Mouse (Mus musculus): ENCODE measurements around the gene Pck1. TPM values are rescaled to one million over a fixed set of nuclear protein-coding genes. Genes with fewer than 3 reads are reported as not detected.

Gene Pck1
- total and polyA plus RNA-seq, 2 experiments from 2014 or later, result 0.21 TPM; not detected in 1

DNA sequence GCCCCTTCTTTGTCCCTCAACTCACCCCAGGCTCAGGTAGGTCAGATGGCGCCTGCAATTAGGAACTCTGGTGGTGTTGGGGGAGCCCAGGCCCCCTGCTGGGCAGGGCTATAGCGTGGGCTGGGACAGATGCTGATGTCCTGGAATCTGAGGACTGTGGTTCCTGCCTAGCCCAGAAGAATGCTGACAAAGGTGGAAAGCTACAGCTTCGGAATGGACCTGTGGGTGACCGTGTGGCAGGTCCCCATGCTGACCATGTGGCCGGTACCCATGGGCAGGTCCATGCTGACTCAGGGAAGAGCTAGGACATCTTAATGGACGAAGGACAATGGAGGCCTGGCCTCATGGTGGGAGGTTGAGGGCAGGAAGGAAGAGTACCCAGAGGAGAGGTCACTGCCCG lies 29.9 kb downstream of the Pck1 start:
- TF ChIP-seq CTCF (IDR thresholded peaks at IDR 0.05; ENCODE audit: low read depth), result peak; percentile 8; the same call in 1 of the 2 replicates

DNA sequence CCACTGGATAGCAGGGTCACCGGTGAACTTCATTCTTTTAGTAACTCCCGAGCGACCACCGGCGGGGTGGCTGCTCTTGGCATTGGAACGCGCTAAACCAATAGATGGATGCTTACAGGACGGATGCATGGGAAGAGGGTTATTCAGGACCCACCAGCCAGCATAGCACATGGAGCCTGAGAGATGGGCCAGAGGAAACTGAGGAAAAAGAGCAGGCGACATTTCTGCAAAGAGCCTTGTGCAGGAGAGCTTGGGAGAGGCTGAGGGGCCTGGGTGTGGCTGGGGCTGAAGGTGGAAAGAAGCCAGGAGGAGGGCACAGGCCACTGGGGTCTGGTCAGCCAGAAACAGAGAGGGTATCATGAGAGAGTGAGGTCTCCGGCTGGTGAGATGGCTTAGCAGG lies 30.5 kb downstream of the Pck1 start:
- Histone ChIP-seq H3K27ac (no peak overlapping the region), H3K9me3 (ENCODE audit: low read length) (no peaks in the 10 kb centered on the region), H3K4me1 (ENCODE audit: insufficient read depth, low read length) (no peaks in the 10 kb centered on the region), H3K4me2 (ENCODE audit: low read depth, low read length) (no peak overlapping the region), H3K9ac (replicated peaks; ENCODE audit: low read length) (no peak overlapping the region), H3K36me3 (ENCODE audit: insufficient read depth, low read length) (no peaks in the 10 kb centered on the region), H3K4me3 (ENCODE audit: low read length) (no peak overlapping the region), H3K27me3 (ENCODE audit: insufficient read depth, low read length) (no peaks in the 10 kb centered on the region)
- no peak for ATAC-seq
- DNase-seq (ENCODE audit: low spot score), result no peak
- no peak for TF ChIP-seq CTCF (IDR thresholded peaks at IDR 0.05; ENCODE audit: low read depth)
- 91% methylated on average over 10 of the region's 10 CpGs for WGBS

More for the DNA sequence above, 29.9 kb downstream of the Pck1 start:
- Histone ChIP-seq H3K4me3 (ENCODE audit: low read length) (no peak overlapping the region), H3K4me2 (ENCODE audit: low read depth, low read length) (no peak overlapping the region), H3K27ac (no peak overlapping the region), H3K36me3 (ENCODE audit: insufficient read depth, low read length) (no peaks in the 10 kb centered on the region), H3K9me3 (ENCODE audit: low read length) (no peaks in the 10 kb centered on the region), H3K9ac (replicated peaks; ENCODE audit: low read length) (no peak overlapping the region), H3K4me1 (ENCODE audit: insufficient read depth, low read length) (no peaks in the 10 kb centered on the region), H3K27me3 (ENCODE audit: insufficient read depth, low read length) (no peaks in the 10 kb centered on the region)
- ATAC-seq (no peak), DNase-seq (ENCODE audit: low spot score) (no peak)
- 81% methylated on average over 7 of the region's 7 CpGs for WGBS

DNA sequence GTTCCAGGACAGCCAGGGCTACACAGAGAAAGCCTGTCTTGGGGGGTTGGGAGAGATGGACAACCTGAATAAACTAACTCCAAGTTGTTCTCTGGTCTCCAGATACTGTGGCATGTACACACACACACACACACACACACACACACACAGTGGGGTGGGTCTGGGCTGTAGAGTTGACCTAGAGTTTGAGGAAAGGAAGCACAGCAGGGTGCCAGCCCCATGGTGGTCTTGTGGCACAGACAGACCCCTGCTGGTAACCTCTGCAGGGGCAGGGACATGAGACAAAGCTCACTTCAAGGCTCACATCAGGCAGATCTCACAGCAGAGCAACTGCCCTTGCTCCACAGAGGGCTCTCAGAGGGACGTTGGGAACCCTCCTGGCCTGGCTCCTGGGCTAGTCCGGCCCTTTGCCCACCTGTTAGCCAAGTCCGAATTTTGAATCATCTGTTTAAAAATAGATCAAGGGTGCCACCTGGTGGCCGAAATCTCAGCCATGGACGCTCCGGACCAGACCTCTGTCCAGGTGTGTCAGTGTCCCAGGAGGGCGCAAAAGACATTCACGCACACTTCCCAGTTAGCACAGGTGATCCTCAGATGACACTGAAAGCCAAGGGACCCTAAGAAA lies 31.1 kb downstream of the Pck1 start:
- DNase-seq (ENCODE audit: low spot score) (peak; percentile 83), ATAC-seq (peak; percentile 38)
- Histone ChIP-seq H3K4me3 (ENCODE audit: low read length) (no peak overlapping the region), H3K4me2 (ENCODE audit: low read depth, low read length) (no peak overlapping the region), H3K36me3 (ENCODE audit: insufficient read depth, low read length) (no peaks in the 10 kb centered on the region), H3K27me3 (ENCODE audit: insufficient read depth, low read length) (no peaks in the 10 kb centered on the region), H3K9me3 (ENCODE audit: low read length) (no peaks in the 10 kb centered on the region), H3K4me1 (ENCODE audit: insufficient read depth, low read length) (no peaks in the 10 kb centered on the region), H3K27ac (no peak overlapping the region), H3K9ac (replicated peaks; ENCODE audit: low read length) (no peak overlapping the region)
- WGBS, result 7% methylated on average over 8 of the region's 8 CpGs
- TF ChIP-seq CTCF (IDR thresholded peaks at IDR 0.05; ENCODE audit: low read depth), result peak; percentile 81

DNA sequence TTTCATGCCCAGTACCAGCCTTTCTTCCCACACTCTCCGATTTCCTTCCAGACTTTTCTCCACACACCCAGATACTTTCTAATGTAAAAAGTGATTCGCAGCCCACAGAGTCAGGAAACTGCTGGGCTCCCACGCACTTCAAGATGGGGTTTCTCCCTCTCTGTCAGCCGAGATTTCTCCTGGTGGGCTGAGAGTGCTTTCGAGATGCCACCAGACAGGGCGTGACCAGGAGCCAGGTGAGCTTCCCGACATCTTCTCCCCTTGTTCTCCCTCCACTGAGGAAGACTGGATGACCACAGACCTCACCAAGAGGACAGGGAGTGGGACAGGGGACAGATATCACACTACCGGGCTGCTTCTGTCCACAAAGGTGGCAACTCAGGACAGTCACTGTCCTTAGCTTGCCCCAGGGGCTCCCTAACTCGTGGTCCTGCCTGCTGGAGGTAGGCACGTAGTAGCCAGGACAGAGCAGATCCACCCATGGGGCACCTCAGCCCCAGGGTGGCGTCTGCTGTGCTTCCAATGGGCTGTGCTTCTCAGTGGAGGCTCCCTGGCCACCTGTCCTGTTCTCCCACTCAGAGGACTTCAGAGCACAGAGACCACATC lies 31.7 kb downstream of the Pck1 start:
- no peaks in the 10 kb centered on the region for H3K4me1 ChIP-seq (ENCODE audit: insufficient read depth, low read length)
- no peaks in the 10 kb centered on the region for H3K9me3 ChIP-seq (ENCODE audit: low read length)
- no peak overlapping the region for H3K27ac ChIP-seq
- no peak overlapping the region for H3K9ac ChIP-seq (replicated peaks; ENCODE audit: low read length)
- H3K4me2 ChIP-seq (ENCODE audit: low read depth, low read length), result no peak overlapping the region
- no peak for ATAC-seq
- no peaks in the 10 kb centered on the region for H3K27me3 ChIP-seq (ENCODE audit: insufficient read depth, low read length)
- DNase-seq (ENCODE audit: low spot score), result no peak
- no peaks in the 10 kb centered on the region for H3K36me3 ChIP-seq (ENCODE audit: insufficient read depth, low read length)
- TF ChIP-seq CTCF (IDR thresholded peaks at IDR 0.05; ENCODE audit: low read depth), result no peak
- WGBS, result 64% methylated on average over 11 of the region's 11 CpGs
- H3K4me3 ChIP-seq (ENCODE audit: low read length), result no peak overlapping the region

DNA sequence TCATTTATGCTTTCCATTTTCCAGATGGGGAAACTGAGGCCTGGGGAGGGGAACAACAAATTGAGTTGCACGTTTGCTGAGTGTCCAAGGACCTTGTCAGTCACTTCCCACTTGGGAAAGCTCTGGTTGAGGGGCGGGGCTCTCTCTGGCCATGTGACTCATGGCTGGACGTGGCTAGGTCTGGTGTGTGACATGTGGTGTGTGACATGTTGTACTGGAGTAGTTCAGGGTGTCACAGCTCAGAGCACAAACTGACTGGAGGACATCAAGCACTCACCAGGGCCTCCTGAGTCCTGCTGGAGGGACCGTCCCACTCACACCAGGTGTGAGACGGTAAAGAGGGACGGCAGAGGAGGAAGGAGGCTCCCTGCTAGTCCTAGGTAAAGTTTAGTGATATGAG lies 32.4 kb downstream of the Pck1 start:
- no peak overlapping the region for H3K9ac ChIP-seq (replicated peaks; ENCODE audit: low read length)
- WGBS, result 69% methylated on average over 6 of the region's 6 CpGs
- DNase-seq (ENCODE audit: low spot score), result no peak
- no peak overlapping the region for H3K4me3 ChIP-seq (ENCODE audit: low read length)
- no peak overlapping the region for H3K27ac ChIP-seq
- no peaks in the 10 kb centered on the region for H3K9me3 ChIP-seq (ENCODE audit: low read length)
- no peaks in the 10 kb centered on the region for H3K36me3 ChIP-seq (ENCODE audit: insufficient read depth, low read length)
- no peaks in the 10 kb centered on the region for H3K4me1 ChIP-seq (ENCODE audit: insufficient read depth, low read length)
- H3K27me3 ChIP-seq (ENCODE audit: insufficient read depth, low read length), result no peaks in the 10 kb centered on the region
- no peak for TF ChIP-seq CTCF (IDR thresholded peaks at IDR 0.05; ENCODE audit: low read depth)
- ATAC-seq, result no peak
- H3K4me2 ChIP-seq (ENCODE audit: low read depth, low read length), result no peak overlapping the region

DNA sequence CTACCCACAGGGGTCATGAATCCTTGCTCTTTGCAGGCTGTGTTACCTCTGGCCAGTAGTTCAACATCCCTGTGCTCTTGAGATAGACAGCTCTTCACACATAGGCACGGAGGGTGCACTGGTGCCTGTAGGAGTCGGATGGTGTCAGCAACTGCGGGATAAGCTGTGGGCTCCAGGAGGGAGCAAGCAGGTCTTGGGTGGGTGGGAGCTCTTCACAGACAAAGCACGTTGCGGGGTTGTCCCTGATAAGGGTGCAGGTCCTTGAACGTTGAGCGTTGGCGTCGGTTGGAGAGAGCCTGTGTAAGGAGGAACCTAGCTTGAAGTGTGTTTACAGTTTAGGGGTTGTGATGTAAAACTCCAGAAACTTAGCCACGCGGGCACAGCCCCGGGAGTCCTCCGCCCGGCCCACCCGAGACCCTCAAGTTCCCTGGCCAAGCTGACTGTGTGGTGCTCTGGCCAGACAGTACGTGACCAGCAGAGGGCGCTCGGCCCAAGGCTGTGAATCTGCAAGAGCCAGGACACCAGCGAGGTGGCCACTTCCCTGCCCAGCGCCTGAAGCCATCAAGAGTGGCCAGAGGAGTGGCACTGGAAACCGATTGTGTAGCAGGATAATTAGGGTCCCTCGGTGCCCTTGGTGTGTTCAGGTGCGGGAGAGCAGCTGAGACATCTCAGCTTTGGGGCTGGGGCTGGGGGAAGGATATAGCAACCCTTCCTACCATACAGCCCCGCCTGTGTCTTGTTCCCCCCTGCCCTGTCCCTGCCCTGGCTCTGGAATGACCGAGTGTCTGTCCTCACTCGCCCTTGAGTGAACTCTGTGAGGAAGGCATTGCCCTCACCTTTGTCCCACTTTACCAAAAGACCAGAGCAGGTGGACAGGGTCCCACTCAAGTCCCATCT lies 33.4 kb downstream of the Pck1 start:
- peak; percentile 100 for TF ChIP-seq CTCF (IDR thresholded peaks at IDR 0.05; ENCODE audit: low read depth)
- peak; percentile 80 for ATAC-seq
- DNase-seq (ENCODE audit: low spot score), result peak; percentile 91

More for the DNA sequence above, 33.4 kb downstream of the Pck1 start:
- no peaks in the 10 kb centered on the region for H3K27me3 ChIP-seq (ENCODE audit: insufficient read depth, low read length)
- no peak overlapping the region for H3K27ac ChIP-seq
- no peak overlapping the region for H3K4me3 ChIP-seq (ENCODE audit: low read length)
- no peaks in the 10 kb centered on the region for H3K9me3 ChIP-seq (ENCODE audit: low read length)
- no peak overlapping the region for H3K9ac ChIP-seq (replicated peaks; ENCODE audit: low read length)
- no peaks in the 10 kb centered on the region for H3K36me3 ChIP-seq (ENCODE audit: insufficient read depth, low read length)
- 32% methylated on average over 26 of the region's 26 CpGs for WGBS
- 0 out of 2 replicates have a peak overlapping the region, but pooled peaks have one; percentile 5 for H3K4me2 ChIP-seq (ENCODE audit: low read depth, low read length)
- H3K4me1 ChIP-seq (ENCODE audit: insufficient read depth, low read length), result no peaks in the 10 kb centered on the region
